Mouse (Mus musculus) C2C12 (cell line): ENCODE results near the gene Cdh22.

Experiments used
- CTCF ChIP-seq: IDR thresholded peaks from one replicate; pipeline ENCODE4 v1.5.1; 2011; ENCODE audit not compliant: control insufficient read depth, insufficient read depth, insufficient read length
- MAX ChIP-seq: IDR thresholded peaks from one replicate; pipeline ENCODE4 v1.6.1; 2011; ENCODE audit warnings: mild to moderate bottlenecking, control low read depth
- MYOG ChIP-seq: IDR thresholded peaks from one replicate; pipeline ENCODE4 v1.6.1; 2011; ENCODE audit not compliant: control insufficient read depth, insufficient read length; ENCODE audit errors: extremely low read depth

DNA sequence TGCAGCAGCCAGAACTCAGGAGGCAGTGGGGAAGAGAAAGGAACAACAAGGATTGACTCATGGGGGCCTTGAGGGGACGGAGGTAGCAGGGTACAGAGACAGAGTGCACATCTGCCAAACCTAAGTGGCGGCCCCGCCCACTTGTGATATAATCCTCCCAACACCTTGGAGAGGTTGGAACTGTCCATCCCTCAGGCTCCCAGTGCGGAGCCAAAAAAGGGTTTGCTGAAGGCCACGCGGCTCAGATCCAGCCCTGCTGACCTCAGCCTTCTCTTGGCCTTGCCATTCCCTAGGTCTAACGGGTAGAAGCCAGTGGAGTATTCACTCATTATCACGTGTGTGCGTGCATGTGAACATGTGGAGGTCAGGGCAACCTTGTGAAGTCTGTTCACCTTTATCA, 154.0 kb downstream of the Cdh22 start:
- TF ChIP-seq CTCF (no peak), MYOG (no peak), MAX (no peak)
